Mouse (Mus musculus) A20 (cell line): ENCODE data around the gene Kpna7.
A peak's percentile ranks its signal among the peaks of the same experiment; 100 is the strongest.
"Not testable (repeated sequence)": the region's sequence is repeated elsewhere in the genome, so short reads cannot be mapped to it uniquely, and the experiment has no call there.

Experiments
- DNase-seq: peaks from one replicate; pipeline ENCODE4 v3.0.0-alpha.2; 2011; ENCODE audit warnings: low read depth, low spot score

Kpna7 gene

DNA sequence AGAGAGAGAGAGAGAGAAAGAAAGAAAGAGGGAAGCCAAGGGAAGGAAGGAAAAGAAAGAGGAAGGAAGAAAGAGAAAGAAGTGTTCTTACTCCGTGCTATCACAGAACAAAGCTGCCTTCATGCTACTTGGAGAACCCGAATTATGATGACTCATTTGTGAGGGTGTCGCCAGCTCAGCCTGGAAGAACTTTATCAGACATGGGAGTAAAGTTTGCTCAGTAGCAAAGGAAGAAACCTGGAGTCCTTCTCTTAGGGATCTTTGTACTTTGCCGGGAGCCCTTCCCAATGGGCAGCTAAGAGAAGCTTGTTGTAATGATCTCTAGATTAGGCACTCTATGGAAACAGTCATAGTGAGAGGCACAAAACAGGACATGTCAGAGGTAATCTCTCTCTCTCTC lies 18.9 kb upstream of the Kpna7 start:
- DNase-seq, result no peak

DNA sequence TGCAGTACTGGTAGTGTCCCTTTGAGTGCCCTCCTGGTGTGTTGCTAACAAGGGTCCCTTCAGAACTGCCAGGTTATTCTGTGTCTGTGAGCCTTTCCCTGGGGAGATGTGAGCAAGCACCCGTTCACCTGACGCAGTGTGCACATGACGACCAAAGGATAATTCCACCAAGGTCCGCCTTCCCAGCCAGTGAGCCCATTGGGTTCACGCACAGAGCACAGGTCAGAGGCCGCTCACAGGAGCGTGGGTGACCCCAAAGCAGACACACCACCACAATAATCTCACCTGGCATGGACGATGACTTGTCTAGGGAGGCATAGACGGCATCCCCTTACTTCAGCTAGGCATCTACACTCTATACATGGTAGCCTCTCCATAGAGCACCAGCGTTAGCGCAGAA lies 17.6 kb upstream of the Kpna7 start:
- not testable (repeated sequence) for DNase-seq

DNA sequence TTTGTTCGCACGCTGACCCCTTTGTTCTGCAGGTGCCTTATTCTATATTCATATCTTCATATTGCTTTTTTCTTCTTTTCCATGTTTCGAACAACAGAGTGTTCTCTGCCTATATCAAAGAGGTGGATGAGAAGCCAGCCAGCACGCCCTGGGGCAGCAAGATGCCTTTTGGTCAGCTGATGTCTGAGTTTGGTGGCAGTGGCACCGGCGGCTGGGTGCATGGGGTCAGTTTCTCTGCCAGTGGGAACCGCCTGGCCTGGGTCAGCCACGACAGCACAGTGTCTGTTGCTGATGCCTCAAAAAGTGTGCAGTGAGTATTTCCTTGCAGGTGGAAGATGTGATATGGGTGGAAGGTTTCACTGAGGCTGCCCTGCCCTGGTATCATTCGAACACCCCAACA lies 17.1 kb upstream of the Kpna7 start:
- no peak for DNase-seq

DNA sequence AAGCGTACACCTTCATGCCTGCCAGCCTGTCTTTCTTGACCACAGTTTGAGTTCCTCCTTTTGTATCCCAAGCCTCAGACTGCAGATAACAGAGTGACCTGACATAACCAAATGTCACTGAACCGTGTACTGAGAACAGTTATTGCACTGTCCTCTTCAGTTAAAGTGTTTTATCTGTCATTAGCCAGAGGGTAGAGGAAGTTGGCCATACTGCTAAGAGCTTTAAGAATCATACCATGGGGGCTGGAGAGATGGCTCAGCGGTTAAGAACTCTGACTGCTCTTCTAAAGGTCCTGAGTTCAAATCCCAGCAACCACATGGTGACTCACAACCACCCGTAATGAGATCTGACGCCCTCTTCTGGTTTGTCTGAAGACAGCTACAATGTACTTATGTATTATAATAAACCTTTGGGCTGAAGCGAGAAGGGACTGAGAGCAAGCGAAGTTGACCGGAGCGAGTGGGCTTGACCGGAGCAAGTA lies 14.6 kb upstream of the Kpna7 start:
- no peak for DNase-seq

DNA sequence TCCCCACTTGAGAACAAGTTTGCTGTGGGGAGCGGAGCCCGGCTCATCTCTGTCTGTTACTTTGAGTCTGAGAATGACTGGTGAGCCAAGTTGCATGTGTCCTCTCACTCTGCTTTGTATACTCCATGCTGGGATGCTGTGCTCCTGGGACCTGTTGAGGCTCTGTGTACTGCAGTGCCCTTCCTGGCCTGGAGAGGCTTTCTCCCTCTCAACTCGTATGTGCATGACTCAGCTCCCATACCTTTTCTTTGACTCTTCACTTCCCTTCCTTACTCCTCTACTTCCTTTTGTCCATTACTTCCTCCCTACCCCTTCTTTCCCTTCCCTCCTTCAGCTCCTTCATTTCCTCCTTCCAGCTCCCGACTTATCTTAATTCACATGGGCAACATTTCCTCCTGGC lies 12.4 kb upstream of the Kpna7 start:
- DNase-seq, result no peak

DNA sequence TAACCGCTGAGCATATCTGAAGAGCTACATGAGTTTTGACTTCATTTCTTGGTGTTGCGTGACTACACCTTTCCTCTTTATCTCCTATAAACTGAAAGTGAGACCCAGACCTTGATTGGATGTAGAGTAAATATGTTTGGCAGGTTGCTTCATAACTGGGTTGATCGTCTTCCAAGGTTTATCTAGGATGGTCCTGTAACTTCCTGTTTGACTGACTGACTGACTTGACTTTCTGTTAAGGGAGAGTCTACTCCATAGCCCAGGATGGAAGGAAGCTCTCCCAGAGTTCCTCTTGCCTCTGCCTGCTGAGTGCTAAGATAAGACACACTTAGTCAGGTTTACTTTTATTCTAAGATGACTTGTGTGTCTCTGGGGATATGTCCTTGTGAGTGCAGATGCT lies 6.0 kb upstream of the Kpna7 start:
- DNase-seq, result no peak

DNA sequence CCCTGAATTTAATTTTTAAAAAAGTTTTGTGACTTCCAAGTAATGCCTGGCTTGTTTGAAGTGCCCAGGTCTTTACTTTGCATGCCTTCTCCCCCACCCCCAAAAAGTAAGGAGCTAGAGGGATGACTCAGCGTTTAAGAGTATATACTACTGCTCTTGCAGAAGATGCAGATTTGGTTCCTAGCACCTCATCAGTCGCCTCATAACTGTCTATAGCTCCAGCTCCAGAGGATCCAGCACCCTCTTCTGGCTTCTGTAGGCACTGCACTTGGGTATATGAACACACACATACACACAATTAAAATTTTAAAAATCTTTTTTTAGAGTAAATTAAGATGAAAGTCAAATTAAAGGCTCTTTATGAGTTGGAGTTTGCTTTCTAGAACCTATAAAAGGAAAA lies 4.4 kb upstream of the Kpna7 start:
- DNase-seq, result peak; percentile 22

DNA sequence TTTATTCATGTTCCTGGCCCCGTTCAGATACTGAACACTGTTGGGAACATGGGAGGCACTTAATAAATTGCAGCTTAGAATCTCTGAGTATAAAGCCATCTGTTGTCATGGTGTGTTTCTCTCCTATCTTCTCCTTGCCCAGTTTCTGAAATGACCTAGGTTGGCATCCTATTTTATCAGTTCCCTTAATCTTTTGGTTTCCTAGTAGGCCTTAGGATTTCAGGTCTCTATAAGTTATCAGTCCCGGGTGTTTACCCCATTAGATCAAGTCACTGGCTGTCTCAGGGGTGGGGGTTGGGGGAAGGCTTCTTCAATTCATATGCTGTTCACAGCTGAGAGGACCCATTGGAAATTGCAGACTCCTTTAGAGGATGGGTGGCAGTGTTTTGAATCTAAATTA lies 992 bp upstream of the Kpna7 start:
- no peak for DNase-seq

DNA sequence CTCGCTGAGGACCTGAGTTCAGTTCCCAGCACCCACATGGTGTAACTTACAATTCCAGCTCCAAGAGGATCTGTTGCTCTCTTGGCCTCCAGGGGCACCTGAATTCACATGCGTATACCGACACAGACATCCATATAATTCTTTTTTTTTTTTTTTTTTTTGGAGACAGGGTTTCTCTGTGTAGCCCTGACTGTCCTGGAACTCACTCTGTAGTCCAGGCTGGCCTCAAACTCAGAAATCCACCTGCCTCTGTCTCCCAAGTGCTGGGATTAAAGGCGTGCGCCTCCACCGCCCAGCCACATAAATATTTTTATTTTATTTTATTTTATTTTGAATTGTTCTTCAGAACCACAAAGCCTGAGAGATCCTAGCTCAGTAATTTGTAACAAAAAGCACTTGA lies 629 bp downstream of the Kpna7 start:
- not testable (repeated sequence) for DNase-seq

DNA sequence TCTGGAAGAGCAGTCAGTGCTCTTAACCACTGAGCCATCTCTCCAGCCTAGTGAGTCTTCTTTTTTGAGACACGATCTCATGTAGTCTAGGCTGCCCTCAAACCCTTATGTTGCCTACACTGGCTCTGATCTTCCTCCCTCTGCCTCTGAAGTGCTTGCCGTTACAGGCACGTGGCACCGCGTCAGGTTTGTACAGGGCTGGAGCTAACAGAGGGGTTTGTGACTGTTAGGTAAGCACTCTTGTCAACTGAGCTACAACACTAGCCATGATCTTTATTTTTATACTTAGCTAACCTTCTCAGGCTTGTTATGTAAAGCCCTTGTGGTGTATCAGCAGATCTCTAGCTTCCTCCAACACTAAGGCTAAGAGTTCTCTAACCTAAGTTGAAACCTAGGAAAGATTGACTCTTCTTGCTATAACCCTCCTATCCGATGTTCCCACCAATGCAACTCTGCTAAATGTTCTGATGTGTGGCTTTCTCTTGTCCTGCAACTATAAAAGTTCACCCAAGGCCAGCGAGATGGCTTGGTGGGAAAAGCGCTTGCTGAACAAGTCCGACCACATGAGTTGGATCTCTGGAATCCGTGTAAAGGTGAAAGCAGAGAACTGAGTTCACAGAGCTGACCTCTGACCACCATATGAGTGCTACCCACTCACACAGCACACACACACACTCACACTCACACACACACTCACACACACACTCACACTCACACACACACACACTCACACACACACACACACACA lies 1.8 kb downstream of the Kpna7 start:
- no peak for DNase-seq

DNA sequence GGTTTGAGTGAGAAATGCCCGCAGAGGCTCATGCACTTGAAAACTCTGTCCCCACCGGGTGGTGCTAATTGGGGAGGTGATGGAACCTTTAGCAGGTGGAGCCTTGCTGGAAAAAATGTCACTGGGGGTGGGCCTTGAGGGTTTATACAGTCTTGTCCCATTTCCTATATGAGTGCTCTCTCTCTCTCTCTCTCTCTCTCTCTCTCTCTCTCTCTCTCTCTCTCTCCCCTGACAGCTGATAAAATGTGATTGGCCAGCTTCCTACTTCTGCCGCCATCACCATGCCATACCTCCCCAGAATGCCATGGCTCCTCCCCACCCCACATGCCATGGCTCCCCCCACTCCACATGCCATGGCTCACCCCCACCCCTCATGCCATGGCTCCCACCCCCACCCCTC lies 8.7 kb downstream of the Kpna7 start:
- no peak for DNase-seq

DNA sequence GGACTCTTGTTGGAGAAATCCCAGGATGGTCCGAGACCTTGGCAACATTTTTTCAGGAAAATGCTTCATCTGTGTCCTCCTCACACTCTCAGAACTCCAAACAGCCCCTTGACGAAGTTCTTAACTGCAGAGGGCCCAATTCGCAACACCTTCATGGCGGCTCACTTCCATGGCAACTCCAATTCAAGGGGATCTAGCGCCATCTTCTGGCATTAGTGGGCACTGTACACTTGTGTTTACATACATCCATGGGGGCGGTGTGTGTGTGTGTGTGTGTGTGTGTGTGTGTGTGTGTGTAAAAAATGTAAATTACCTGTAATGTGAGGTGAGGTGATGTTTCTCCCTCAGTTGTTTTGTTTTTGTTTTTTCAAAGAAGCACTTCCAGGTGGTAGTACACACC lies 12.5 kb downstream of the Kpna7 start:
- peak; percentile 72 for DNase-seq

DNA sequence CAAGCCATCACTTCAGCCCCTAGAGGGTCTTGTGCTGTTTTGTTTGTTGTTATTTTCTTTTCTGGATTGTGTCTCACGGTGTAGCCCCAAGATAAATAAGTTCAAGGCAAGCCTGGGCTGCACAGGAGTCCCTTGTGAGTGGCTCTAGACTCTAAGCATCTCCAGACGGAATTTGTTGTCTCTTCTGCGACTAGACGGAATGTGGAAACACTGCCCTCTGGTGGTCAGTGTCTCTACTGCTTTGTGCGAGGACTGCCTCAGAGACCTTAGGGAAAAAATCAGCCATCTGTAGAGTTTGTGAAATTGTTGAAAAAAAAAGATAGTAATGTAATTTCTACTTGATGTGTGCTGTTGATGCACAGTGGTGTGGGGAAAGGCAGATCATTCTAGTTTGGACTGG lies 14.1 kb downstream of the Kpna7 start:
- peak; percentile 65 for DNase-seq

DNA sequence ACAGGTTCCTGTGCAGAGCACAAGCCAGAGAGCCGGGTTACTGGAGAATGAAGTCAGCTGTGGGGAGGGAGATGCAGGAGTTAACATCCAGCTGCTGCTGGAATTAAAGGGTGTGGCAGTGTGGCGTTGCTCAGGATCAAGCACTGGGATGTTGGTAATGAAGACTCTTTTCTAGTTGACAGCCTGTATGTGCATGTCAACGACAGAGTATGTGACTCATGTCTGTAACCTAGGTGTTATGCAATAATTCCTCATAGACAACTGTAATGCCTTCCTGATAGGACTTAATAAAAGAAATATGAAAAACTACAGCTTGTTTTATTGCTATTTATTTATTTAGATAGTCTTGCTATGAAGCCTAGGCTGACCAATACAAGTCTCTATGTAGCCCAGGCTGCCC lies 15.0 kb downstream of the Kpna7 start:
- no peak for DNase-seq

DNA sequence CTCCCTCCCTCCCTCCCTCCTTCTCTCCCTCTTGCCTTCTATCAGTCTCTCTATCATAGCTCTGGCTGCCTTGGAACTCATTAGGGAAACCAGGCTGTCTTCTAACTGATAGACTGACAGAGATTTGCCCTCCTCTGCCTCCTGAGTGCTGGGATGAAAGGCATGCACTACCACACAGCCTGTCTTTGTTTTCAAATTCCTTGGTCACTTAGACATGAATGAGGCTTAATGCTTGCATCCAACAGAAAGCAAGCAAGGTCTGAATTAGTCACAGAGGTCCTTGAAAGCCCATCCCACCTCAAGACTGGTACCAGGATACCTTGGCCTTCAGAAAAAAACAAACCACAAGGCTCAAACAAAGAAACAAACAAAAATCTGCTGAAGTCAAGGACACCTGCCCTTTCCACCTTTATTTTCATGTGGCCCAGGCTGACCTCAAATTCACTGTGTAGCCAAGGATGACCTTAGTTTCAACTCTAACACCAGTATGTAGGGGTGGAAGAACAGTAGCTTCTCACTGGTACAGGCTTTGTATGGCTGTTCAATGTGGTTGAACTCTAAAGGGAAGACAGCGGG lies 19.0 kb downstream of the Kpna7 start:
- no peak for DNase-seq

DNA sequence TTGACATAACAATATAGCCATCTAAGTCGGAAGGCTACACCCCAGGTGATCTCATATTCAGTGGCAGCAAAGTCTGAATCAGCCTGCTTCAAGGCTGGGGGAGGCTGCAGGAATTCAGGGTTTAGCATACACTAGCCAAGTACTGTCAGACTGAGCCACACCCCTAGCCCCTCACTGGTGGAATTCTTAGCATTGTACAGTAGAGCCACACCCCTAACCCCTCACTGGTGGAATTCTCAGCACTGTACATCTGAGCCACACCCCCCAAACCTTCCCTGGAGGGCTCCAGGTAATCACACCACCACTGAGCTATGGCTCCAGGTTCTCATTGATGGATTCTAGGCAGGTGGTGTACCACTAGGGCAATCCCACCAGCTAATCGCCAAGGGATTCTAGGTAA lies 24.3 kb downstream of the Kpna7 start:
- DNase-seq, result no peak

DNA sequence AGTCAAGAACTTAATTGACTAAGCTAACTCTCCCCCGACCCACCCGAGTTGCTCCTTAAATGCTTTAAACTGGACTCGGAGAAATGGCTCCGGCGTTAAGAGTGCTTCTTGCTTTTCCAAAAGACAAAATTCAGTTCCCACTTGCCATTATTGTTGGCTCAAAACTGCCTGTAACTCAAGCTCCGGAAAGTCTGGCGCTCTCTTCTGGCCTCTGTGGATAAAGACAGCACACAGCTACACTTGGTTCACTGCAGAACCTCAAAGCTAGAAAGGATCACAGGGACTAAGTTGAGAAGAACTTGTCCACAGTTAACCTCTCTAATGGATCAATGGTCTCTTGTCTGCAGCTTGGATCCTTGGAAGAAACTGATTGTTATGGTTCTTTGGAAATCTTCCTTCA lies 25.1 kb downstream of the Kpna7 start:
- DNase-seq, result no peak

DNA sequence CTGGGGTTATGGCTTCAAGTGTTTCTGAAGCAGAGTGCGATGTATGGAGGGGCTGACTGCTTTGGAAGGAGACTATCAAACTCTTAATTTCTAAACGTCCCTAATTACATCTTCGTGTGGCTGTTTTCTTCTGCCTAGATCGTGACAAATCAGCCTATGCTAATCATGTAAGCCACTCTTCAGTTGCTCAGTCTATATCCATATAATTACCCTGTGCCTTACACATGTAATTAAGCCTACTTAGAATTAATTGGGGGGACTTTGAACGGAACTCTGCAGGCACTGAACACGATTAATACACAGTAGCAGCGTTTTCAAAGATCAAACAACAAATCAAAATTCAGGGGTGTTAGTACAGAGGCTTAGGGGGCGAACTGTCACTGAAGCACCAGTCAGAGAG lies 25.9 kb downstream of the Kpna7 start:
- DNase-seq, result no peak

DNA sequence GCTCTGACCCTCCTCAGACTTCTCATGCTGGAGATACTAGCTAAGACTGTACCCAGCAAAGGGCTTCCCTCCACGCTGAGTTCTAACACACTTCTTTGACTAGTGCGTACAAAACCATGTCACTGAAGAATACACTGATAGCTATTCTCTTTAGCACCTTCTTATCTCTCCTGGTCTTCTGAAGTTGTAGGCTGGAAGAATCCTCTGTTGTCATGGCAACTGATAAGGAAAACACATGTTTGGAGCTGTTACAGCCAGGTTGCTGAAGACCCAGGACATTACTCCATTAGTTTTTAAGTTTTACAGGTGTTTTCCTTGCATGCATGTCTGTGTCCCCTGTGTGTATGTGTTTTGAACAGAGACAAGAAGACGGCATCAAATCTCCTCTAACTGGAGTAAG lies 29.6 kb downstream of the Kpna7 start:
- not testable (repeated sequence) for DNase-seq

DNA sequence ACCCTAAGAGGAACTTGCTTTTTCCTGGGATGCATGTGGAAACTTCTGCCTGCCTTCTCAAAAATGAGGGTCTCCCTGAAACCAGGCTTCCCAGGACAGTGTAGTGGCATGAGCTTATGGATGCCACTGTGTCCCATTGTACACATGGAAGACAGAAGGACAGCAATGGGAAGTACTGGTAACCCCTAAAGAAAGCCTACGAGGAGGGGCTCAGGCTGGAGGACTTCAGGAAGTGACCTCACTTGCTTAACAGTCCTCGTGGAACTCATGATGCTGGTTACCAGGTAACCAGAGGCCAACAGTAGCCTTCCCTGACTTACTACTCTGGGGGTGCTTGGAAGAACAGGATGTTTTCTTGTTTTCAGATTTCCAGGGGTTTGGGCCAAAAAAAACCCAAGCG lies 41.1 kb downstream of the Kpna7 start, which contains the start of gene 1700018F24Rik:
Gene 1700018F24Rik, plus strand, starts transcription at position 301 of the 400 bp plus-strand sequence.
- DNase-seq, result not testable (repeated sequence)

DNA sequence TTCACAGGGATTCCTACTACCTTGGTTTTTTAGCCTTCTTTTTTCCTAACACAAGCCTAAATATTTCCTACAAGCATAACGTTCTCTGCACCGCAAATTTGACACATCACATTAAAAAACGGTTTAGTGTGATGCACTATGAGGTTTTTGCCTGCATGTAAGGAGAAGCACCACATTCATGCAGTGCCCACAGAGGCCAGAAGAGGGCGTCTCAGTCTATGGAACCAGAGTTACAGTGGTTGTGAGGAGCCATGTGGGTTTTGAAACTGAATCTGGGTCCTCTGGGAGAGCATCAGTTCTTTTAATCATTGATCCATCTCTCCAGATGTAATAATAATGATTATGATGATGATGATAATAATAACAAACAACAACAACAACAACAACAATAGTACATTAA lies 42.2 kb downstream of the Kpna7 start:
- DNase-seq, result peak; percentile 54

DNA sequence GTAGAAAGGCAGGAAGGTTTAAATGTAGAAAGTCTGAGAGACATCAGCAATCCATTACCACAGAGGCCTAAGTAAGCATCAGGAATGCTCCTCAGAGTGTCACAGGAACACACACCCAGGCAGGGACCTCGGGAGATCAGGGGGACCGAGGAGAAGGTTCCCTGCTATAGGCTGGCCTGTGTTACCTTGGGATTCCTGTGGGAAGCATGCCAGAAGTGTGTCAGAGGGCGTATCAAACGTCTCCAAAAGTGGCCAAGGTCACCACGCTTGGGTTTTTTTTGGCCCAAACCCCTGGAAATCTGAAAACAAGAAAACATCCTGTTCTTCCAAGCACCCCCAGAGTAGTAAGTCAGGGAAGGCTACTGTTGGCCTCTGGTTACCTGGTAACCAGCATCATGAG lies 51.4 kb downstream of the Kpna7 start, which contains the start of gene Gm4871:
Gene Gm4871, minus strand, starts transcription at position 364 of the 400 bp plus-strand sequence.
- not testable (repeated sequence) for DNase-seq

DNA sequence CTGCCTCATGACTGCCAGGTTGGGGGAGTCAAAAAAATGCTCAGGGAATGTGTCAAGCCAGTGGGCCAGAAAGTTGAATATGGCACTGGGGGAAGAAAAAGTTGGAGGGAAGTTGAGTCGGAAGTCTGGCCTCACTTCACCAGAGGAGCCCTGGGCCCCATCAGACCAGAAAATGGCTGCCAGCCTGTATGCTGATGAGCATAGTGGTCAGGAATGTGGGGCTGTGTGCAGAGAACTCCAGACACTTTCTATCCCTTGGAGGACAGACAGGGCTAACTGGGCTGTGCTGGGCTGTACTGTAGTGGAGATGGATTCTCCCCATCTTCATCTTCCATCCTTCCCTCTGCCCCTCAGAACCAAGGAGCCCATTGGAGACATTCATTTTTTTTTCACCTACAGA lies 53.4 kb downstream of the Kpna7 start:
- DNase-seq, result not testable (repeated sequence)
